Mouse (Mus musculus) midbrain, embryonic 15.5 days (tissue): ENCODE results near the gene Camk1d. TPM values are rescaled to one million over a fixed set of nuclear protein-coding genes. Genes with fewer than 3 reads are reported as not detected.
A peak's percentile ranks its signal among the peaks of the same experiment; 100 is the strongest.

ENCODE experiments used
- ATAC-seq: fragments of 200-750 bp; cut with Nextera tagmentation; replicated peaks from 2 replicates; pipeline ENCODE4 v1.8.0; 2017; ENCODE audit warnings: moderate TSS enrichment
- H3K27ac ChIP-seq: fragments of 300-500 bp; sonication (generic); 2 replicates; pipeline ENCODE4 v1.5.1; 2015; ENCODE audit warnings: mild to moderate bottlenecking, inconsistent platforms
- H3K27me3 ChIP-seq: fragments of 300-500 bp; sonication (generic); replicated peaks from 2 replicates; pipeline ENCODE4 v1.6.1; 2015; ENCODE audit warnings: inconsistent platforms
- H3K36me3 ChIP-seq: fragments of 300-500 bp; sonication (generic); replicated peaks from 2 replicates; pipeline ENCODE4 v1.6.1; 2015; ENCODE audit warnings: inconsistent platforms
- H3K4me1 ChIP-seq: fragments of 300-500 bp; sonication (generic); 2 replicates; pipeline ENCODE4 v1.6.1; 2015; ENCODE audit warnings: inconsistent platforms
- H3K4me2 ChIP-seq: fragments of 300-500 bp; sonication (generic); 2 replicates; pipeline ENCODE4 v1.6.1; 2015; ENCODE audit warnings: inconsistent platforms, mild to moderate bottlenecking, moderate library complexity
- H3K4me3 ChIP-seq: fragments of 300-500 bp; sonication (generic); 2 replicates; pipeline ENCODE4 v1.5.1; 2015; ENCODE audit warnings: mild to moderate bottlenecking, inconsistent platforms
- H3K9ac ChIP-seq: fragments of 300-500 bp; sonication (generic); 2 replicates; pipeline ENCODE4 v1.6.1; 2015; ENCODE audit warnings: mild to moderate bottlenecking, inconsistent platforms
- H3K9me3 ChIP-seq: fragments of 300-500 bp; sonication (generic); 2 replicates; pipeline ENCODE4 v1.6.1; 2016; ENCODE audit warnings: inconsistent platforms
- WGBS: fragments of 180-500 bp; shearing (Covaris S2); methylation state at CpG from one replicate; pipeline ENCODE4 v1.1.7; 2015; ENCODE audit warnings: mixed read lengths; 5-methylcytosine and 5-hydroxymethylcytosine counted together
- polyA plus RNA-seq: library from polyadenylated mRNA; unstranded; fragments of >200 nt; fragmentation: Nextera tagmentation; extraction: Ambion mirVana; gene quantifications from 2 replicates; pipeline ENCODE4 v1.2.1, GENCODE M21; 2015

Gene Camk1d
- polyA plus RNA-seq, 1 experiment from 2014 or later, result 6.7 TPM

DNA sequence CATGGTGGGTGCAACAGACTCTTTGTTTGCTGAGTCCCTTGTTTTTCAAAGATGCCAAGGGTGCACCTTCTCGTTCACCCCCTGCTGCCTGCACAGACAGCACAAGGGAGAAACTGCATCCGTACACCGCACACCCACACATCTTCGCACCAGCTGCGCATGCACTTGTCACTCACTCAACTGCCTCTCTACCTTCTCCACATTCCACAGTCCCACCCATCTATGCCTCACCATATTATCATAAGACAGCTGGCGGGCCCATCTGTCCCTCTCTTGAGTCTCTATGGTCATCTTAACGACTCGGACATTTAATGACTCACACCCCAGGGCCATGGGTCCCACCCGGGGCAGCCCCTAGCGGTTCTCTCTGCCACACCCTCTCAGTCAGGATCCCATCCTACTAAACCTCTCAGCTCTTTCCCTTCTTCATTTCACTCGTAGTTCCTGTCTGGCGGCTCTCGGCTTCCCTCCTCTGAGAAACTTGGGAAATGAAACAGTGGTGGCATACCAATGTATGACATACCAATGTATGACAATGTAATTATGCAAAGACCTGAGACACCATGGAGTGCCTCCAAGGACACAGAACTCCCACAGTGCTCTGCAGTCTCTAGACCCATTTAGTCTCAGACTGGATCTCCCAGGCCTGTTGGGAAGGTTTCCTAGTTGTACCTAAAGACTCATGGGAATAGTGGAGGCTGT is 361.3 kb downstream of the Camk1d start:
- H3K9me3 ChIP-seq, result no peaks in the 10 kb centered on the region
- no peaks in the 10 kb centered on the region for H3K36me3 ChIP-seq
- no peak overlapping the region for H3K4me2 ChIP-seq
- no peak overlapping the region for H3K9ac ChIP-seq
- no peak overlapping the region for H3K4me3 ChIP-seq
- WGBS, result 87% methylated on average over 13 of the region's 13 CpGs
- H3K4me1 ChIP-seq, result no peaks in the 10 kb centered on the region
- H3K27me3 ChIP-seq, result no peaks in the 10 kb centered on the region
- no peak for ATAC-seq
- no peak overlapping the region for H3K27ac ChIP-seq

DNA sequence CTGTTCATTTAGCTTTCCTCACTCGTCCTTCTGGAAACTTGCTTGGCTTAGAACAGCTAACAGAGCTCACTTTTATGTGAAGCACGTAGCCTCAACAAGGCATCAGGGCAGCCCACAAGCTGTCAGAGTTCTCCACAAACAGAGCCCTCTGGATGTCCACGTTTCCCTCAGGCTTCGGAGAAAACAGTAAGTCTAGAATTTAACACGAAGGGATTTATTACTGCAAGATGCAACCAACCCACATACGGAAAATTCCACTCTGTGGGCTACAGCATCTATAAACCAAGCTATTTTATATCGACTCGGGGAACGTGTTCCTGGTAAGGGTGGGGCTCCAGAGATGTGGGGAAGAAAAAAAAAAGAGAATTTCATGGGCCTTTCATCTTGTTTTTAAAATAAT is 369.0 kb downstream of the Camk1d start:
- no peaks in the 10 kb centered on the region for H3K9me3 ChIP-seq
- H3K4me1 ChIP-seq, result no peaks in the 10 kb centered on the region
- H3K9ac ChIP-seq, result no peak overlapping the region
- no peaks in the 10 kb centered on the region for H3K36me3 ChIP-seq
- no peak overlapping the region for H3K4me3 ChIP-seq
- no peak overlapping the region for H3K4me2 ChIP-seq
- WGBS, result 84% methylated on average over 9 of the region's 9 CpGs
- no peaks in the 10 kb centered on the region for H3K27me3 ChIP-seq
- no peak for ATAC-seq
- H3K27ac ChIP-seq, result no peak overlapping the region

DNA sequence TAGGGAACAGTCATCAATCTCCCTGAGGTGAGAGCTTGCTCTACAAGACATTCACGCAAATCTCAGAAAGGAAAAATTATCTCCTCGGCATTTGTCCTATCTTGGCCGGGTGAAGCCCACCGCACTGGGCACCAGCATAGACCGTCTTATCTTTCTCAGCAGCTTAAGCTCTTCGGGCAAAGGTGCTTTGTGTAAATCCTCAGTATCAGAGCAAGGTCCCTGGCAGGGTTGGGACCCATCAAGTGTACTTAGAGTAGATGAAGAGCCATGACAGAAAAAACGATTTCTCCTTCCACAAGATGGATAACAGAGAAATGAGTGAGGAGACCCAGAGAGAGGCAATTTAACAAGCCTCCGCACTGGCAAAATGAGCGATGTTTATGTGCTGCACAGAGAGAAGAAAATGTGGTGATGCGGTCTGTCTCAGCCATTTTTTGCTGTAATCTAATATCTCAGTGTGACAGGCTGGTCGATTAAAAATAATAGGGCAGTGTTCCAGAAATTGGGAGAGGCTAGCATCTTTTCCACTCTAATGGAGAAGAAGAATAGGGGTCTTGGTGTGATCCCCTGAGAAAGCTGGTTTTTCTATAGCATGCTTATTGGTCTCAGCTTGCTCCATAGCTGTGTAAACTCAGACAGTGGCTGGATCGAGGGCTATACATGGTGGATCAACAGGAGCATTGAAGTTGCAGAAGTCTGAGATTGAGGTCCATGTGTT is 386.6 kb downstream of the Camk1d start:
- Histone ChIP-seq H3K27me3 (no peaks in the 10 kb centered on the region), H3K36me3 (no peaks in the 10 kb centered on the region), H3K4me2 (no peak overlapping the region), H3K4me3 (no peak overlapping the region), H3K27ac (no peak overlapping the region), H3K9me3 (no peaks in the 10 kb centered on the region), H3K4me1 (no peaks in the 10 kb centered on the region), H3K9ac (no peak overlapping the region)
- 64% methylated on average over 12 of the region's 12 CpGs for WGBS
- ATAC-seq, result no peak

DNA sequence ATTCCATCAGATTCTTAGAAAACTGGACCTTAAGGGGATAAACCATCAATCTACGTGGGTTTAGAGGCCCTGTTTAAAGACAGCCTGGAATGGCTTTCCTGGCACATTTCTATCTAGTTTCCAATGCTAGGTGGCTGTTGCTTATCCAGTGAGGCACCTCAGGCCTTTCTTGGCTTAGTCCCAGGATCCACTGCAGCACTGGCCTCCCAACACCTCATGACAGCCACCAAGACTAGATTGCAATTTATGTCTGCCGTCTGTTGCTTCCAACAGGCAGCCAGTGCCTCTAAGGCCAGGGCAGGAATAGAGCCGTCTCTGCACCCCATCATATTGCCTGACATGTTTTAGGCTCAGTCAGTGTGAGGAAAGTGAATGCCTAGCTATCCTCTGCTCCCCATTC is 389.5 kb downstream of the Camk1d start:
- Histone ChIP-seq H3K27ac (no peak overlapping the region), H3K36me3 (no peaks in the 10 kb centered on the region), H3K27me3 (no peaks in the 10 kb centered on the region), H3K9me3 (no peaks in the 10 kb centered on the region), H3K9ac (no peak overlapping the region), H3K4me1 (no peaks in the 10 kb centered on the region), H3K4me3 (no peak overlapping the region), H3K4me2 (no peak overlapping the region)
- WGBS, result 86% methylated on average over 3 of the region's 3 CpGs
- ATAC-seq, result no peak

DNA sequence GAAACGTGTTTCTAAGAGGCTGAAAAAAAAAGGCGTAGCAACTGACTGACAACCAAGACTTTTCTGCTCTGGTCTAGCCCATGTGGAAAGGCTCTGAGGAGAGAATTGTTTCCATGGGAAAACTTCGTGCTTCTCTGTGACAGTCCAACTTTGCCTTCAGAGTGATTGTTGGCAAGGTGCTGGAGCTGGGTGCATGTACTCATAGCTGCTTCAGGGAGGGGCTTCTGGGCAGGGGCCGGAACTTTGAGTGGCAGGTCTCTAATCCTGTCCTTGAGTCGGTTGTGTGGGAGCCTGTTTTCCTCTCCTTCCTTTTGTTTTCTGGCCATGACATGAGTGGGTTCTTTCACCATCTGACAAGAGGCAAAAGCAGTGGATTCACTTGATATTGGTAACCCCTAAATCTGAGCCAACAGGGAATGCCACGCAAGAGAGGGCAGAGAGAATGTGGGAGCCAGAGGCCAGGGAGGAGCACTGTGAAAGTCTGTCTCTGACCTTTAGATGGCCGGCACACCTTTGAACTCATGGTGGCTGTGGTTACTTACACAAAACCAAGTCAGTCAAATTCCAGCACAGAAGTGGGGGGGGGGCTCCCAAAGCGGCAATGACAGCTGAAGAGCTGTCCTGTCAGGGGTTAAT is 392.5 kb downstream of the Camk1d start:
- no peak overlapping the region for H3K27ac ChIP-seq
- 32% methylated on average over 8 of the region's 8 CpGs for WGBS
- H3K36me3 ChIP-seq, result no peaks in the 10 kb centered on the region
- ATAC-seq, result peak; percentile 48; the same call in 1 of the 2 replicates
- no peak overlapping the region for H3K4me2 ChIP-seq
- no peaks in the 10 kb centered on the region for H3K27me3 ChIP-seq
- no peak overlapping the region for H3K9ac ChIP-seq
- no peaks in the 10 kb centered on the region for H3K9me3 ChIP-seq
- no peaks in the 10 kb centered on the region for H3K4me1 ChIP-seq
- no peak overlapping the region for H3K4me3 ChIP-seq

DNA sequence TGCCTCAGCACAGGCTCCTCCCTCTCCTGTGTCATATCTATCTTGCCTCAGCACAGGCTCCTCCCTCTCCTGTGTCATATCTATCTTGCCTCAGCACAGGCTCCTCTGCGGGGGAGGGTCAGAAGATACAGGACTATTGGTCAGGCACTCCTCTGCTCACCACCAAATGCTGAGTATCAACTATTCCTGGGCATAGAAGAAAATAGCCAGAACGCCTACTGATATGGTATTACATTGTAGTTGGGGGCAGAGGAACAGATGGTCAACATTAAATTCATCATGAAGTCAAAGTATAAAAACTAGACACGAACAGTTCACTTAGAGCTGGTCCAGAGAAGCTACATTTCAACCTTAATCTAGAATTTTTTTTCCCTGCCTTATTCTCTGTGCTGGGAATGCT is 395.2 kb downstream of the Camk1d start:
- Histone ChIP-seq H3K4me1 (peaks cover 12% of the 10 kb centered on the region), H3K9me3 (no peaks in the 10 kb centered on the region), H3K4me2 (no peak overlapping the region), H3K9ac (no peak overlapping the region), H3K36me3 (no peaks in the 10 kb centered on the region), H3K4me3 (no peak overlapping the region), H3K27me3 (no peaks in the 10 kb centered on the region), H3K27ac (no peak overlapping the region)
- ATAC-seq, result no peak
- WGBS, result 92% methylated on average over 3 of the region's 3 CpGs

DNA sequence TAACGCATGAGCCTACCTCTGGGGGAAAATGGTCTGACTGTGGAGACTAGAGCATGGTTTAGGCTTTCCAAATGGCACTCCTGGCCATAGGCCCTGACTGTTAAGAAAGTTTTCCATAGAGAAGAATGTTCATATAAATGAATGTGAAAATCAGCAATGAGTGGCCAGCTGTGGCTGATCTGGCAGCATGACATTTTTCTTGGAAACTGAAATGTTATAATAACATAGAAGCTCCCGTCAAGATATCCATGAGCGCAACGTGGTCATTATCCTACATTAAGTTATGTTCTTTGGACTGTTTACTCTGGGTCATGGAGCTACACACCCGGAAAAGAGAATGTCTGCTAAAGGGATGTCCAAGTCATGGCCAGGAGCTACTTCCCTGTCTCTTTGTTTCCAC is 397.6 kb downstream of the Camk1d start:
- Histone ChIP-seq H3K9ac (no peak overlapping the region), H3K4me2 (no peak overlapping the region), H3K36me3 (no peaks in the 10 kb centered on the region), H3K9me3 (no peaks in the 10 kb centered on the region), H3K4me3 (no peak overlapping the region), H3K27me3 (peaks cover 4% of the 10 kb centered on the region; the same call in 1 of the 2 replicates), H3K27ac (no peak overlapping the region), H3K4me1 (peaks cover 12% of the 10 kb centered on the region)
- no peak for ATAC-seq
- 93% methylated on average over 5 of the region's 5 CpGs for WGBS

DNA sequence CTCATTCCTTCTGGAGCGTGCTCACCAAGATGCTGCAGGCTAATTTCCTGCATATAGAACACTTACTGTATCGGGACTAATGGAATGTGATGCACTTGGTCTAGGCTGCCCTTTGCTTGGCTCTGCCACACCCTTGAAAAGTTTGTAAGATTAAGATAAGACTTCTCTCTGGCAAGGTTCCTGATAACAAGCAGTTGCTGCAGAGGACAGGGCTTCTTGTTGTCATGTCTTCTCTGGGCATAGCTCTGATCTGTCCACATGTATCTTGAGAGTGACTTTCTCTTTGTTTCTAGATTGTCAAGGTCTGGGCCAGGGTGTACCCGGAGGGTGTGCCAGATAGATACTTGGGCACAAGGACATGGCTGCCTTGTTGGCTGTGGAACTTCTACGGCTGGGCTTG is 398.1 kb downstream of the Camk1d start:
- 95% methylated on average over 4 of the region's 4 CpGs for WGBS
- Histone ChIP-seq H3K9me3 (no peaks in the 10 kb centered on the region), H3K27me3 (peaks cover 4% of the 10 kb centered on the region; the same call in 1 of the 2 replicates), H3K4me1 (peaks cover 12% of the 10 kb centered on the region), H3K9ac (no peak overlapping the region), H3K4me3 (no peak overlapping the region), H3K27ac (no peak overlapping the region), H3K4me2 (no peak overlapping the region), H3K36me3 (no peaks in the 10 kb centered on the region)
- ATAC-seq, result no peak

DNA sequence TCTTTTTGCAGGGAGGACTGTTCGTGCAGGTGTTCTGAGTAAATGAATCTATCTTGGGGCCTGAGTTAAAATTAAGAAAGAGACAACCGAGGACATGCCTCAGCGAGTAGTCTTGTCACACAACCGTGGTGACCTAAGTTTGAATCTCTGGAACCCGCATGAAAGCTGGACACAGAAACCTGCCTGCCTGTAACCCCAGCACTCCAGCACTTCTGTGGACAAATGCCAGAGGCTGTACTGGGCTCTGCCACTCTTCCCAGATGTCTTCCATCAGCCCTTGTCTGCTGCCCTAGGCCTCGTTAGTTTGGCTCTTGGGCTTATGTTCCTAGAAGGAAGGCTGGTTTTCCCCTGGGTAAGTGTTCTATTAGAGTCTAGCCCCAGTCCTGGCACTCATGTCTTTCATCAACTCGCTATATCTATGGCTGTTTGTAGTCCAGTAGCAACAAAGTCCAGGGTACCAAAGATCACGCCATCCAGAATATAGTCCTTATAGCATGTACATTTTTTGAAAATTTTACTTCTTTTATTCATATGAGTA is 399.0 kb downstream of the Camk1d start:
- Histone ChIP-seq H3K27ac (no peak overlapping the region), H3K36me3 (no peaks in the 10 kb centered on the region), H3K9me3 (no peaks in the 10 kb centered on the region), H3K4me3 (no peak overlapping the region), H3K4me2 (no peak overlapping the region), H3K4me1 (peaks cover 12% of the 10 kb centered on the region), H3K27me3 (peaks cover 4% of the 10 kb centered on the region; the same call in 1 of the 2 replicates), H3K9ac (no peak overlapping the region)
- ATAC-seq, result no peak
- 48% methylated on average over 8 of the region's 8 CpGs for WGBS

GRCm38 (mm10) chr2:5314530-5315166 is 399.7 kb downstream of the Camk1d start:
- 7% methylated on average over 9 of the region's 9 CpGs for WGBS
- no peaks in the 10 kb centered on the region for H3K36me3 ChIP-seq
- ATAC-seq, result peak; percentile 66; the same call in 1 of the 2 replicates
- no peak overlapping the region for H3K9ac ChIP-seq
- no peak overlapping the region for H3K27ac ChIP-seq
- no peak overlapping the region for H3K4me3 ChIP-seq
- H3K27me3 ChIP-seq, result peaks cover 4% of the 10 kb centered on the region; the same call in 1 of the 2 replicates
- peaks cover 12% of the 10 kb centered on the region for H3K4me1 ChIP-seq
- H3K4me2 ChIP-seq, result no peak overlapping the region
- H3K9me3 ChIP-seq, result no peaks in the 10 kb centered on the region

GRCm38 (mm10) chr2:5305156-5305555 is 409.2 kb downstream of the Camk1d start:
- Histone ChIP-seq H3K9ac (no peak overlapping the region), H3K4me2 (no peak overlapping the region), H3K27me3 (no peaks in the 10 kb centered on the region), H3K9me3 (no peaks in the 10 kb centered on the region), H3K27ac (no peak overlapping the region), H3K4me1 (no peaks in the 10 kb centered on the region), H3K4me3 (no peak overlapping the region), H3K36me3 (no peaks in the 10 kb centered on the region)
- 91% methylated on average over 3 of the region's 3 CpGs for WGBS
- ATAC-seq, result no peak

GRCm38 (mm10) chr2:5304451-5304850 is 409.9 kb downstream of the Camk1d start:
- no peak for ATAC-seq
- 89% methylated on average over 12 of the region's 12 CpGs for WGBS

More at GRCm38 (mm10) chr2:5304451-5304850, 409.9 kb downstream of the Camk1d start:
- H3K9me3 ChIP-seq, result no peaks in the 10 kb centered on the region
- no peaks in the 10 kb centered on the region for H3K4me1 ChIP-seq
- H3K9ac ChIP-seq, result no peak overlapping the region
- no peaks in the 10 kb centered on the region for H3K27me3 ChIP-seq
- no peak overlapping the region for H3K4me3 ChIP-seq
- H3K27ac ChIP-seq, result no peak overlapping the region
- H3K36me3 ChIP-seq, result no peaks in the 10 kb centered on the region
- no peak overlapping the region for H3K4me2 ChIP-seq
